Mouse (Mus musculus) CH12.LX (cell line): Measurements from ENCODE around the gene 0610030E20Rik.

Source experiments
- BHLHE40 ChIP-seq: IDR thresholded peaks from 2 replicates; pipeline ENCODE4 v1.6.1; 2011; ENCODE audit warnings: mild to moderate bottlenecking, low read depth, low read length, improper control_type of control experiment
- CHD1 ChIP-seq: IDR thresholded peaks from 2 replicates; pipeline ENCODE4 v1.6.1; 2012; ENCODE audit warnings: low read depth, low read length, improper control_type of control experiment, inconsistent platforms
- CHD2 ChIP-seq: IDR thresholded peaks from 2 replicates; pipeline ENCODE4 v1.6.1; 2011; ENCODE audit warnings: low read length, improper control_type of control experiment
- CTCF ChIP-seq, 2 experiments: IDR thresholded peaks in 1 of 2; conservative IDR thresholded peaks in 1 of 2; 2 replicates each; pipeline ENCODE4 v1.5.1; 2011 to 2012; ENCODE audit warnings: low read depth in 2 of 2, low read length in 2 of 2, improper control_type of control experiment in 1 of 2, inconsistent platforms in 1 of 2, mild to moderate bottlenecking in 1 of 2, moderate library complexity in 1 of 2
- ETS1 ChIP-seq: conservative IDR thresholded peaks from 2 replicates; pipeline ENCODE4 v1.6.1; 2012; ENCODE audit warnings: low read depth, mild to moderate bottlenecking, inconsistent platforms, low read length, improper control_type of control experiment, moderate library complexity
- JUND ChIP-seq: conservative IDR thresholded peaks from 2 replicates; pipeline ENCODE4 v1.6.1; 2011; ENCODE audit warnings: low read depth, low read length, improper control_type of control experiment
- MAX ChIP-seq: IDR thresholded peaks from 2 replicates; pipeline ENCODE4 v1.6.1; 2011; ENCODE audit warnings: low read length, improper control_type of control experiment
- MAZ ChIP-seq: IDR thresholded peaks from 2 replicates; pipeline ENCODE4 v1.6.1; 2012; ENCODE audit warnings: low read depth, mild to moderate bottlenecking, inconsistent platforms, low read length, improper control_type of control experiment, moderate library complexity
- POLR2A ChIP-seq: IDR thresholded peaks from 2 replicates; pipeline ENCODE4 v1.6.1; 2011; ENCODE audit warnings: low read depth, mild to moderate bottlenecking, improper control_type of control experiment, low read length
- SMC3 ChIP-seq: IDR thresholded peaks from 2 replicates; pipeline ENCODE4 v1.6.1; 2011; ENCODE audit warnings: low read depth, low read length, improper control_type of control experiment
- UBTF ChIP-seq: IDR thresholded peaks from 2 replicates; pipeline ENCODE4 v1.6.1; 2012; ENCODE audit warnings: low read depth, mild to moderate bottlenecking, inconsistent platforms, low read length, improper control_type of control experiment, moderate library complexity

DNA sequence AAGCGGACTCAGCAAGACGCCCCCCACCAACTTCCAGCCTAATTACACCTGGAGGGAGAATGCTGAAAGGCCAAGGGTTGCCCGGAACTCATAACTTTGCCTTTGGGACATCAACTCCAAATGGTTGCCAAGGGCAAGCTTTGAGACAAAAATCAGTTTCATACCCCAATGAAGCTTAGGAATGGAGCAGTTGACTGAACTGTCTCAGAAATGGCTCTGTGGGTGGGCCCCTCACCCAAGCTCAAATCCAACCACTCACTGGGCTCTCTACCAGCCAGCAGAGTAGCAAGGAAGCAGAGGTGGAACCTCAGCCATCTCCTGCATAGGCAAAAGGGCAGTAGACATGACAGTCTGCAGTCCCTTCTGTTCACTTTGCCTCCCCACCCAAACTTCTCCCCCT is 40.7 kb downstream of the 0610030E20Rik start:
- TF ChIP-seq BHLHE40 (no peak), MAX (no peak), CTCF (conservative IDR thresholded peaks at IDR 0.05 in 1 of 2, IDR thresholded peaks at IDR 0.05 in 1 of 2; ENCODE audit: low read depth in 2 of 2, low read length in 2 of 2) (no peak), POLR2A (no peak), JUND (no peak), UBTF (no peak), CHD1 (no peak), SMC3 (no peak), ETS1 (no peak), MAZ (no peak), CHD2 (no peak)
